Mouse (Mus musculus): Measurements from ENCODE around the gene Oca2. TPM values are rescaled to one million over a fixed set of nuclear protein-coding genes. Genes with fewer than 3 reads are reported as not detected.

Oca2 gene
- polyA plus RNA-seq (2012): not detected in 2 replicates

DNA sequence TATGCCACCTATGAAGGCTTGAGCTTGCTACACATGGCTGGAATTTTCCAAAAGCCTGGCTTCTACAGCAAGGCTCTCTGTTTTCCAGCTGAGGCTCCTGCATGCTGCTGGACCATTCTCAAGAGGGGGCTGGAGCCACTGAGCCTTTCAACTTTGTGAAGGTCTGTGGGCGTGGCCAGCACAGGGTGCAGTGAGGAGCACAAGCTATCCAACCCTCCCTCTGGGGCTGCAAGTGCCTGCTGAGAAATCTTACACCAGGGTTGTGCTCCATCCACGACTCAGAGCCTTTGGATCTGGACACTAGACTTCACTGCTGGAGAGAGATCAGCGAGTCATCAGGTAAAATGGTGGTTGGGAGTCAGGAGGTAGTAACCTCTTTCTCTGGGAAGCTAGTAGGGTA is at the start of gene Oca2:
Gene Oca2 (plus strand): TSS at position 218 of the 400 bp plus-strand sequence.

Other genes with a start within 250 kb of the Oca2 start
- gene Nipa1, start 219.8 kb upstream of the Oca2 start, polyA plus RNA-seq (2012): 1.1 and 1.7 TPM in 2 replicates
- 2.8 and 3.6 TPM in 2 replicates for gene Herc2, start 189.6 kb upstream of the Oca2 start, polyA plus RNA-seq (2012)